Mouse (Mus musculus): ENCODE measurements around the gene Aqp3.
"Not testable (repeated sequence)": the region's sequence is repeated elsewhere in the genome, so short reads cannot be mapped to it uniquely, and the experiment has no call there.

Aqp3 gene

GRCm38 (mm10) chr4:41107440-41107839, 9.5 kb upstream of the Aqp3 start:
- no peak for DNase-seq (ENCODE audit: low spot score in 2 of 2)

- DNase-seq (ENCODE audit: low spot score in 2 of 2): no peak
Measured at GRCm38 (mm10) chr4:41102901-41103300, 4.9 kb upstream of the Aqp3 start.

- no peak for DNase-seq (ENCODE audit: low spot score in 2 of 2)
Measured at GRCm38 (mm10) chr4:41100986-41101385, 3.0 kb upstream of the Aqp3 start.

DNA sequence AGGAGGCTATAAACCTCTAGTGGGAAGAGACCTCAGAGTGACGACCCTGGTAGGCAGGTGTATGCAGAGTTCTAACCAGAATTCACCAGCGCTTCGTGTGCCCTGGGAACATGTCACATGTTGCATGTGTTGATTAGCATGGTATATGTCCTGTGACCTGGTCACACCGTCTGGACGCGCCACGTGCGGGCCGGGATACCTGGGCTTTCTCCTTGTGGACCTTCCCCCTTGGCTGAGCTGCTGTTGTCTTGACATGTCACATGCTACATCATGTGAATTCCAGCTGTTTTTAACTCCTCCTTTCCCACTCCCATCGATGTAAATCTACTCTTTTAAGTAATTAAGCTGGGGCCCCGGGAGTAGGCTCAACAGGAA, 581 bp upstream of the Aqp3 start:
- no peak for DNase-seq (ENCODE audit: low spot score in 2 of 2)

- no peak for DNase-seq (ENCODE audit: low spot score in 2 of 2)
Measured at GRCm38 (mm10) chr4:41097381-41097780, 602 bp downstream of the Aqp3 start.

GRCm38 (mm10) chr4:41096794-41097193, 1.2 kb downstream of the Aqp3 start:
- no peak for DNase-seq (ENCODE audit: low spot score in 2 of 2)

GRCm38 (mm10) chr4:41096169-41096568, 1.8 kb downstream of the Aqp3 start:
- no peak for DNase-seq (ENCODE audit: low spot score in 2 of 2)

DNA sequence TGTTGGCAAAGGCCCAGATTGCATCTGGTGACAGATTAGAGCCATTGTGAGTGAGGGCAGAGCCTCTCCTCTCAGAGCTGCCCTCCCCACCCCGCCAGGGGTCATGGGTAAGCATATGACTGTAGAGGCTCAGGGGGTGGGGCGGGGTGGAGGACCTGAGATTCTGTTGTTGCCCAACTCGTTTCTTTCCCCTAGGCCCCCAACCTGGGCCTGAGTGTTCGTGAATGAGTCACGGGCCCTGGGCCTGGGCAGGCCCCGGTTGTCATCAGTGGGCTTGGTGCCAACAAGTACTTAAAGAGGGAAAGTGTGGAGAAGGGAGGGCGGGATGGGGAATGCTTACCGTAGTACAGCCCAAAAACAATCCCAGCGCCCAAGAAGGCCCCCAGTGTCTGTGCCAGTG, 3.6 kb downstream of the Aqp3 start:
- no peak for DNase-seq (ENCODE audit: low spot score in 2 of 2)

DNA sequence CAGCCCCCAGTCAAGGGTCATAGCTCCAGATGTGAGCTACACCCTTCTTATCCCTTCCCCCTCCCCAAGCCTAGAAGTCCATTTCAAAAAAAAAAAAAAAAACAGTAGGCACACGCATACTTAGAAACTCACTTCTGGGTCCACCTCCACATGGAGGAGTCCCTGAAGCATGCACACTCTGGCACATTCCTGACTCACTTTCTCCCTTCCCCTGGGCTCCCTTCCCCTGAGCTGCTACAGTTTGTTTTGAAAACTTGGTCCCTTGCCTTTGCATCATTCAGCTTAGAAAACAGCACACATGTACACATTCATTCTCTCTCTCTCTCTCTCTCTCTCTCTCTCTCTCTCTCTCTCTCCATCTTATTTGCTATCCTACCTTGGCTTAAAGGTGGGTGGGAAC, 5.0 kb downstream of the Aqp3 start:
- no peak for DNase-seq (ENCODE audit: low spot score in 2 of 2)

- DNase-seq (ENCODE audit: low spot score in 2 of 2): no peak
Measured at GRCm38 (mm10) chr4:41091391-41091790, 6.6 kb downstream of the Aqp3 start.

DNA sequence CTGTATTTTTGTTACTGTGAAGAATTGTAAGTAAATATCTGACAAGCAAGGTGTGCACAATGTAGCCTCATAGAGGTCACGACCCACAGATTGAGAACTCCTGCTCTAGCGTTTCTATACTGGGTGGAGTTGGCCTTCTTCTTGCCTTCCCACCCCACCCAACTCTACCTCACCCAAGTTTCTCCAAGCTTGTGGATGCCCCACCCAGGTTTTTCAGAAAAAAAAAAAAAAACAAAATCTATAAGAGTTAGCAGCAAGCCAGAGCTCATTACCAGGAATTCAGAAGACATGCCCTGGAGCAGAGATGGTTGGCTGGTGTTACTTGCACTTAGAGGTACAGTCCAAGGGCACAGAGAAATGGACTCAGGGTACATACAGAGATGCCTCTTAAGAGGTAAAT, 8.3 kb downstream of the Aqp3 start:
- DNase-seq (ENCODE audit: low spot score in 2 of 2): no peak

GRCm38 (mm10) chr4:41089189-41089588, 8.8 kb downstream of the Aqp3 start:
- DNase-seq (ENCODE audit: low spot score in 2 of 2): no peak

DNA sequence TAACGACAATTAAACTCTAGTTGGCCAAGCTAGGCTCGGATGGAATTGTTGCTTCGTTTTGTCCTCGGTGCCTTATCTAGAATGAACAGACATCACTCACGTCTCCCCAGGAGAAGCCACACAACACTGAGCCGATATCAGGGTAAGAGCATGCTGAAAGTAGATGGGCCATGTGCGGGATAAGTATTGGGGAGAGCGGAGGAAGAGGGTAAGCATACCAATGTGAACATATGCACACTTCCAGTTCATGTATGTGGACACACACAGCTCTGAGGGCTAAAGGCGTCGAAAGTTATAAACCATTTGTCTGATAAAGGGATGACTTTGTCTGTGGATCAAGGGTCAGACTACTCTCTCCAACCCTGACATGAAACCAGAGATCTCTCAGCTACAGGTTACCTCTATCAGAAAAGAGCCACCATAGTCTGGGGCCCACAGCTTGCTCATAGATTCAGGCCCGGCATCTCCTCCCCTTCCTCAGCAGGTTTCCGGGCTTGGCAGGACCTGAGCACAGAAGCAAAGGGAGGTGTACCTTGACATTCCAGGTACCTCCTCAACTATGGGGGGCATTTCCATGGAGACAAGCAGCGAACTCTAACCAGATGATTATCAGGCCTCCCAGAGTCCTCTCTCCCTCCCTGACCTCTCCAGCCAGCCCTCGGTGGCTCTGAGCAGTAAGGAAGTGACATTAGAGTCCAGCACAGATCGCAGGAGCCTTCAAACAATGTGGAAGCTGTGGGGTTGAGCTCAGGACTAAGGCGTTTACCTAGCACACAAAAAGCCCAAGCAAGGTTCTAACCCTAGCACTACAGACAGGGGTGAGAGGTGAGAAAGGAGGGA, 10.3 kb downstream of the Aqp3 start:
- DNase-seq (ENCODE audit: low spot score in 2 of 2): no peak

GRCm38 (mm10) chr4:41086947-41087346, 11.0 kb downstream of the Aqp3 start:
- no peak for DNase-seq (ENCODE audit: low spot score in 2 of 2)

DNA sequence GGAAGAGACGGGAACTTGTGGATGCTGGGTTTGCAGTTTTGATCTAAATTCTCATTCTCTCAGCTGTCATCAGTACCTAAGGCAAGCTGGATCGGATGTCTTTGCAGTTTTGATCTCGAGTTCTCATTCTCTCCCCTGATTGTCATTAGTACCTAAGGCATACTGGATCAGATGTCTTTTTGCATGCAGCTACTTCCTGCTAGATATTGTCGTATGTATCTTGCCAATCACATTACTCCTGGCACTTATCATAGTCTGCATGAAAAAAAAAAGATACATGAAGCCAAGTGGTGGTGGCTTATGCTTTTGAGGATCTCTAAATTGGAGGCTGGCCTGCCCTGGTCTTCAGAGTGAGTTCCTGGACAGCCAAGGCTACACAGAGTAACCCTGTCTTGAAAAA, 13.2 kb downstream of the Aqp3 start:
- DNase-seq (ENCODE audit: low spot score in 2 of 2): no peak

- DNase-seq (ENCODE audit: low spot score in 2 of 2): not testable (repeated sequence)
Measured at GRCm38 (mm10) chr4:41082803-41083202, 15.2 kb downstream of the Aqp3 start.

- DNase-seq (ENCODE audit: low spot score in 2 of 2): no peak
Measured at GRCm38 (mm10) chr4:41081733-41082132, 16.2 kb downstream of the Aqp3 start.

DNA sequence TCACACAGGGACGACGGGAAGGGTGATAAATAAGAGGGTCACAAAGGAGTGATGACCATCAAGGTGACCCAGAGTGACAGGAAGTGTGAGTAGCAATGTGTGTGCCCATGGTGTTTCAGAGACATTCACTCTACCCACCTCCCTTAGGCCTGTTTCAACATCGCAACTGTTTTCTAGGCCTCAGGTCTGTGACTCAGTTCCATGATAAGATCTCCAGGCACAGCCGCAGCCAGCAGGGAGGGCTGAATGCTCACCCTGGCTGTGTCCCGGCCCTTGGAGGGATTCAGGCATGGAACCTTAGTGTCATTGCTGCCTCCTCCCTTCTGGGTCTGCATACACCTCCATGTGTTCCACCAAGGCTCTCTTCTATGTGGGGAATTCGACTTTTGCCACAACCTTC, 19.3 kb downstream of the Aqp3 start:
- DNase-seq (ENCODE audit: low spot score in 2 of 2): no peak

- no peak for DNase-seq (ENCODE audit: low spot score in 2 of 2)
Measured at GRCm38 (mm10) chr4:41074461-41074860, 23.5 kb downstream of the Aqp3 start.

DNA sequence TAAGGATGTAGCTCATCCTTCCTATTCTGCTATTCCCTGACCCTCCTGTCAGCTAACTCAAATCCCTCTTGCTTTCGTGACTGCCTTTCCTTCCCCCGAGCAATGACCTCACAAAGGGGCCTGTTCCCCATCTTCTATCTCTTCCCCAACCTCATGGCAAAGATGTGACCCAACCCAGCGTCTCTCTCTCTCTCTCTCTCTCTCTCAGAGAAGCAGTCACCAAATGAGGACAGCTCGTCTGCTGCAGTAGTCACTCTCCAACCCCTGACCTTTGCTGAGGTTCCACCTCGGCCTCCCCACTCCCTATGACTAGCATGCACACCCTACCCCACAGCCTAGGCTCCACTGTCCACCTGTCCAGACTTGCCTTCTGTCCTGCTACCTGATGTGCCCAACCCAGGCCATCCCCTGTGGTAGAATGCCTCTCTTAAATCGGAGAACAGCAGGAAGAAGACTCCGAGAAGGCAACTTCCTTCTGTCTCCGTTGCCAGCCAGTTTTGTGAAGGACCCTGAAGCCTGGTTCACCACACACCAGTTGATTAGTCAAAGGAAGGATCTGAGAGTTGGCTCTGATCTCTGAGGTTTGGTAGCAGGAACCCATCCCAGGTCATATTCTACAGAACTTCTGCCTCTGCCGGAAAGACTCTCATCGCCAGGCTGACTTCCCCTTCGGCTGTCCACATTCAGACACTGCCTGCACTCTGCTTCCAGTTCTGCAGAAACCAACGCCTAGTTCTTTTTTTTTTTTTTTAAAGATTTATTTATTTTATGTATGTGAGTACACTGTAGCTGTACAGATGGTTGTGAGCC, 24.8 kb downstream of the Aqp3 start:
- DNase-seq (ENCODE audit: low spot score in 2 of 2): no peak

GRCm38 (mm10) chr4:41071500-41072429, 26.2 kb downstream of the Aqp3 start:
- DNase-seq (ENCODE audit: low spot score in 2 of 2): no peak

GRCm38 (mm10) chr4:41065196-41065595, 32.8 kb downstream of the Aqp3 start:
- no peak for DNase-seq (ENCODE audit: low spot score in 2 of 2)

All from frontal cortex, postnatal 25 days (tissue).